Mouse (Mus musculus): ENCODE data around the gene Rpl29.
A peak's percentile ranks its signal among the peaks of the same experiment; 100 is the strongest.

The Rpl29 gene

GRCm38 (mm10) chr9:106474456-106474855, 45.2 kb downstream of the Rpl29 start:
- DNase-seq, result peak; percentile 79

DNA sequence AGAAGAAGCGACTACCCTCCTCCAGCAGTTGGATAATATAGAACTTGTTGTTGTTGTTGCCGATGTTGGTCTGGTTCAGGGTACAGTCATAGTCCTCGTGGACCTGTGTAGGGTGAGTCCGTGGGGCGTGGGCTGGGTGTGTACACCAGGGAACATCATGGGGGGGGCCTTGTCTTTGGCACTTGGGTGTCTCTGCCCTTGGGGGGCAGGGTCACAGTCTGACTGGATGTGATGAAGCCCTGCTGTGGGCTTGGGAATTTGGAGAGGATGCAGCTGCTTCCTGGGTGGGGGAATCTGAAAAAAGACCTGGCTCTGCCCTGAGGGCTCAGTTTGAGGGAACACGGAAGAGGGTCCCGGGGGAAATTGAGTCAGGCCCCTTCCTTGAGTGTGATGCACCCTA, 45.8 kb downstream of the Rpl29 start:
- DNase-seq, result peak; percentile 40

DNA sequence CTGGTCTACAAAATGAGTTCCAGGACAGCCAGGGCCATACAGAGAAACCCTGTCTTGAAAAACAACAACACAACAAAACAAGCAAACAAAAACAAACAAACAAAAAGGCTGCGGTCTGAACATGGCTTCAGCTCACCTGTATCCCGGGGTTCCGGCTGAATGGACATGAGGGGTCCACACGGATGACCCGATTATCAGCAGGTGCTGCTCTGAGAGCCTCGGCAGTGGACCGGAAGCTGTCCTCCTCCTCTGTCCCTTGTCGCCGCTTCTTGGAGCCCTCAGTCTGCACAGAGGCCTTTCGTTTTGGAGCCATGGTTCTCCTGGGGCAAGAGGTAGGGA, 46.4 kb downstream of the Rpl29 start, which contains the start of gene Rrp9:
Gene Rrp9, plus strand, starts transcription at position 301 of the 339 bp plus-strand sequence.
- no peak for DNase-seq

GRCm38 (mm10) chr9:106476002-106476923, 47.0 kb downstream of the Rpl29 start:
- peak; percentile 52 for DNase-seq

DNA sequence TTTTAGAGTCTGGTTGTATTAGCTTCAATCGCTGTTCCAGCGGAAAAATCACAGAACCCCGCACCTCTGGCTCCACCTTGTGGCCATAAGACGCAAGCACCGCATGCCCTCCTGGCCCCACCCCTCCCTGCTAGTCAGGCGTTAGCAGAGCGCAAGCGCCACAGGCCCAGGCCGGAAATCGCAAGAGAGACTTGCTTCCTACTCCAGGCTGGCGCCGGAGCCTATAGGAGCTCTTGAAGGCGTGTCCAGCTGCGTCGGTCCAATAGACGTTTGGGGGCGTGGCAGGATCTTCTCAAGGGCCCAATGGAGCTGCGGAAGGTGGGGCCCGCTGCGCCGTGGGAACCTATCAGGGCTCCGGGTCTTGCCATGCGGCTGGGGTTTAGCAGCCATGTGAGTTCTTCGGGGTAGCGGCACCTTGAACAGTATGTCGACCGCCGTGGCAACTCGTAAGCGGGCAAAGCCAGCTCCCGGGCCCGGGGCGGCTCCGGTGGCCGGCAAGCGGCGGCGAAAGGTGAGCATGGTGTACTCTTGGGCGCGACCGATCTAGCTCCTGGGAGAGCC, 47.8 kb downstream of the Rpl29 start, which contains the start of gene Parp3:
Gene Parp3, minus strand, starts transcription at position 26 of the 561 bp plus-strand sequence.
- peak; percentile 99 for DNase-seq

GRCm38 (mm10) chr9:106477649-106478048, 48.4 kb downstream of the Rpl29 start:
- DNase-seq, result no peak

DNA sequence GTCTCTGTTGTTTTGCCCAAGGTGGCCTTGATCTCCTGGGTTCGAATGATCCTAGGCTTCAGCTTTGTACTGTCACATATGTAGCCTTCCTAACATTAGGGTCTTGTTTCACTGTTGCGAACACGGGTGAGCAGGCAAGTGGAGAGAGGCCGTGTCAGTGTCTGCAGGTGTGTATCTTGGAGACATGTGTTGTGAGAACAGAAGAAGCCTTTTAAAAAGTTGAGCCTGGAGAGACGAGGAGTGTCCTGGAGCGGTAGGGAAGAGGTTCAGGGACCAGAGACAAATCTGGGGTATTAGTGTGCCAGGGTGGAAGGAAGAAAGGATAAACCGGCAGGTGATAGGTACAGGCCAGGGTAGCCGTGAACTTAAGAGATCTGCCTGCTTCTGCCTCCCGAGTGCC, 48.8 kb downstream of the Rpl29 start:
- peak; percentile 7 for DNase-seq

DNA sequence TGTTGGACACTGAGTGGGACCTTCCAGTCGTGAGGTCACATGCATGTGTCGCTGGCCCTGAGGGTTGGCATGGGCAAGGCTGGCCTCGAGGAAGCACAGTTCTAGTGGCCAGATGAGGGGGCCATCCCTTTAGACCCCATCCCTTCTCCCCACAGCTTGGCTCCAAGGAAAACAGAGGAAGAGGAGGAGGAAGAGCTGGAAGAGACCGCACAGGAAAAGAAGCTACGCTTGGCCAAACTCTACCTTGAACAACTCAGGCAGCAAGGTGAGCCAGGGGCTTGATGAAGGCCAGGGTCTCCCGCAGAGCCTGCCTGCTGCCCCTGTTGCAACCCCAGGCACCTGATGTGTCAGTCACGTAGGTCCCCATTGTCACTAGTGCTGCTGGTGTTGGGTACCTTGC, 51.3 kb downstream of the Rpl29 start:
- DNase-seq, result no peak

- DNase-seq, result no peak
Measured at GRCm38 (mm10) chr9:106481075-106481474, 51.8 kb downstream of the Rpl29 start.

Data from cerebellum, adult 8-10 months (tissue).